Mouse (Mus musculus): Measurements from ENCODE around the gene Iyd. TPM values are rescaled to one million over a fixed set of nuclear protein-coding genes. Genes with fewer than 3 reads are reported as not detected.

The Iyd gene
- polyA plus RNA-seq, 1 experiment from 2014 or later: 3.9 TPM

DNA sequence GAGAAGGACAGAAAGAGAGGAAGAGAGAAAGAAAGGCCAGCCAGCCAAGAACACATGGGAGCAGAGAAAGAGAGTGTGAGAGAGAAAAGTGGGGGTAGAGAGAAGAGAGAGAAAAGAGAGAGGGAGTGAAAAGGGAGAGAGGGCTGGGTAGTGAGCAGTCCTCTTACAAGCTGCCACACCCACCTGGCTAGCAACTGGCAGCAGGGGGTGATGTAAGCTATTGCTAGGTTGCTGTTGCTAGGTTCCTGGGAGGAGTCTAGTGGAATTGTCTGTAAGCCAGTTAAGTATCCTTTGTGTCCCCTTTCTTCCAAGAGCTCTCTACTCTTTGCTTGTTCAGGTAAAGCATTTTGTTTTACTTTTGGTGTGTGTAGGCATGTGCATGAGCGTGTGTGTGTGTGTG, 25.4 kb upstream of the Iyd start:
- no peaks in the 10 kb centered on the region for H3K9me3 ChIP-seq (replicated peaks)
- 71% methylated on average over 1 of the region's 1 CpGs for WGBS (ENCODE audit: insufficient replicate concordance)

DNA sequence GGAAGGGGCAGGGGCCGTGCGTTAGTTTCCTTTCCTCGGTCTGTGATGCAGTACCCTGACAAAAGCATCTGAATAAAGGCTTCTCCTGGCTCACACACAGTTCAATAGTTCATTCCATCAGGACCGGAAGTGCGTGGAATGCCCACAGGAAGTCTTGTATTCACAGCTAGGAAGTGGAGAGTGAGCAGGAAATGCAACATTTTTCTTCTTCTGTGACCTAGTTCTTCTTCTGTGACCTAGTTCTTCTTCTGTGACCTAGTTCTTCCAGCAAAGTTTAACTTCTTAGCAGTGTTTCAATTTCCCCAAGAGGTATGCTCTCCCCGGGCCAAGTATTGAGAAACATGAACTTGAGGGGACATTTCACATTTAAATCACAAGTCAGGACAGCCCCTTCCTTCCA, 23.6 kb upstream of the Iyd start:
- H3K27ac ChIP-seq: no peak overlapping the region
- H3K9ac ChIP-seq: no peak overlapping the region
- 0 out of 2 replicates have a peak, but pooled peaks cover 1% of the 10 kb centered on the region for H3K4me1 ChIP-seq
- 35% methylated on average over 6 of the region's 6 CpGs for WGBS (ENCODE audit: insufficient replicate concordance)
- H3K36me3 ChIP-seq: no peaks in the 10 kb centered on the region
- H3K4me2 ChIP-seq: no peak overlapping the region
- ATAC-seq: no peak
- H3K4me3 ChIP-seq: no peak overlapping the region
- H3K9me3 ChIP-seq (replicated peaks): no peaks in the 10 kb centered on the region
- H3K27me3 ChIP-seq (replicated peaks): no peaks in the 10 kb centered on the region

More for the DNA sequence above, 25.4 kb upstream of the Iyd start:
- Histone ChIP-seq H3K27me3 (replicated peaks) (no peaks in the 10 kb centered on the region), H3K36me3 (no peaks in the 10 kb centered on the region), H3K9ac (no peak overlapping the region), H3K4me1 (0 out of 2 replicates have a peak, but pooled peaks cover 2% of the 10 kb centered on the region), H3K4me2 (no peak overlapping the region), H3K4me3 (no peak overlapping the region), H3K27ac (no peak overlapping the region)
- no peak for ATAC-seq

DNA sequence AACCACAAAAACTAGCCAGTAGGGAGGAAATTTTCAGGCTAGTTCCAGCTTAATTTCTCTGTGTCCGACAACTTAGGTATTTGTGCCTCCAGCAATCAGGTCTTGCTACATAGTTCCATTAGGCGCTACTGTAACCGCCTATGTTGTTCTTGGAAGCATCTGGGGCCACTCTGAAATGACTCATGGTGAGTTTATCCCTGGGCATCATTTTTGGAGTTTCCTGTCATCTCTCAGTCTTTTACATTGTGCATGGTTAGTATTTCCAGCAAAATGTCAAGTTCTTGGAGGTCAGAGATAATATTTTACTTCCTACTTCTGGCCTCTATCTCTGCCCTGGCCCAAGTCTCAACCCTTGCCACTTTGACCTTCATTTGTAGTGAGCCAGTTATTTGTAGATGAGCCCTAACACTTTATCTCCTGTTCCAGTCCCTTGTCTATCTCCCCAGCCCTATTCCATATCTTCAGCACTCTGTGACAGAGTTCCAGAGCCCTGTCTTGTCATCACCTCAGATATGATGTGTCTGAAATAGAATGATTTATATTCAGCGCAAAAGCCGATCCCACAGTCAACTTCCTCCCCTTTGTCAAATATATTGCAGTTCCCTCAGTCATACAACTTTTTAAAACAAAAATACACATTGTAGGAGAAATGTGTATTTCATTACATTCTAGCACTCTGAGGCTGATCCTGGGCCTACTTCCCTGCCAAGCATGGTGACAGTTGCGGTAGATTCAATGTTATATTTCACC, 16.8 kb upstream of the Iyd start:
- no peak overlapping the region for H3K9ac ChIP-seq
- no peaks in the 10 kb centered on the region for H3K36me3 ChIP-seq
- H3K27me3 ChIP-seq (replicated peaks): no peaks in the 10 kb centered on the region
- H3K27ac ChIP-seq: no peak overlapping the region
- H3K4me1 ChIP-seq: no peaks in the 10 kb centered on the region
- ATAC-seq: 0 out of 2 replicates have a peak, but pooled peaks have one; percentile 37
- H3K9me3 ChIP-seq (replicated peaks): no peaks in the 10 kb centered on the region
- no peak overlapping the region for H3K4me2 ChIP-seq
- WGBS (ENCODE audit: insufficient replicate concordance): 59% methylated on average over 6 of the region's 6 CpGs
- H3K4me3 ChIP-seq: no peak overlapping the region

- Histone ChIP-seq H3K4me3 (no peak overlapping the region), H3K4me2 (no peak overlapping the region), H3K9me3 (replicated peaks) (no peaks in the 10 kb centered on the region), H3K27ac (no peak overlapping the region), H3K4me1 (no peaks in the 10 kb centered on the region), H3K27me3 (replicated peaks) (no peaks in the 10 kb centered on the region), H3K36me3 (no peaks in the 10 kb centered on the region), H3K9ac (no peak overlapping the region)
- WGBS (ENCODE audit: insufficient replicate concordance): 49% methylated on average over 3 of the region's 3 CpGs
- ATAC-seq: no peak
These were observed 15.5 kb upstream of the Iyd start for GRCm38 (mm10) chr10:3524513-3524912.

DNA sequence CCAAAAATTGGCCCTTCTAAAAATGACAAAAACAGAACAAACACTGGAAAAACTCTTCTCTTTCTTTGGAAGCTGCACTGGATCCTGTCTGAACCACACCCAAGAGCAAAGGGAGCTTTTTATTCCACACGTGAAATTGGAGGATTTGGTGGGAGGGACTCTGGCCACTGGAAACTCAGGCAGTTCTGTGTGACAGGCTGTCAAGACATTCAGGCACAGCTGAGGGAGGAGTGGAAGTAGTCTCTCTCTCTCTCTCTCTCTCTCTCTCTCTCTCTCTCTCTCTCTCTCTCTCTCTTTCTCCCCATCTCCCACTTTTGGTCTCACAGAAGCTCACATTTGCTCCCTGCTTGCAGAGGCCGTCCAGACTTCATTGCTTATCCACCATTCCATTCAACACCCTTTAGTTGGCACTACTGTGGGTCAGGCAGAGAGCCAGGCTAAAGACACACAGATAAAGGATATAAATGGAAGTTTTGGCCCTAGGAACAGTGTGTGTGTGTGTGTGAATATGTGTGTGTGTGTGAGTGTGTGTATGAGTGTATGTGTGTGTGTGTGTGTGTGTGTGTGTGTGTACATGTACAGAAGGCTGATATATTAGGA, 14.5 kb upstream of the Iyd start:
- 34% methylated on average over 2 of the region's 2 CpGs for WGBS (ENCODE audit: insufficient replicate concordance)
- H3K4me3 ChIP-seq: no peak overlapping the region
- H3K9ac ChIP-seq: no peak overlapping the region
- H3K36me3 ChIP-seq: no peaks in the 10 kb centered on the region
- H3K27me3 ChIP-seq (replicated peaks): no peaks in the 10 kb centered on the region
- H3K4me1 ChIP-seq: no peaks in the 10 kb centered on the region
- no peak for ATAC-seq
- H3K9me3 ChIP-seq (replicated peaks): no peaks in the 10 kb centered on the region
- no peak overlapping the region for H3K27ac ChIP-seq
- H3K4me2 ChIP-seq: no peak overlapping the region

- Histone ChIP-seq H3K4me1 (no peaks in the 10 kb centered on the region), H3K36me3 (no peaks in the 10 kb centered on the region), H3K4me3 (no peak overlapping the region), H3K9me3 (replicated peaks) (no peaks in the 10 kb centered on the region), H3K27me3 (replicated peaks) (no peaks in the 10 kb centered on the region), H3K27ac (no peak overlapping the region), H3K4me2 (no peak overlapping the region), H3K9ac (no peak overlapping the region)
- ATAC-seq: no peak
- WGBS (ENCODE audit: insufficient replicate concordance): 65% methylated on average over 4 of the region's 4 CpGs
These were observed 10.2 kb upstream of the Iyd start for GRCm38 (mm10) chr10:3529807-3530206.

DNA sequence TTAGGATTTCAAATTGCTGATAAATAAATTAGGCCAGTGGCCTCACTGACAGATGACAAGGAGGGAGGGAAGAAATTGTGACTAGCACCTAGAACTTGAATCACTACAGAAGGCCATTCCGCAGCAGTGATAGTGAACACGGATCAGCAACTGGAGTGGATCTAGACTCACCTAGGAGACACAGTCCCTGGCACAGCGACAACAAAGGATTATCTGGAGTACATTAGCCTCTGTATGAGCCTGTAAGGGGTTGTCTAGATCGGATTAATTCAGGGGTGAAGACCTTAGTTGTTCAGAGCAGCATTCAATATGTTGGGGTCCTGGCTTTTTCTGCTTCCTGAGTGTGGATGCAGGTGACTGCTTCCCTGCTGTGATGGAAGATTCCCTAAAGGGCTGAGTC, 9.4 kb upstream of the Iyd start:
- no peak overlapping the region for H3K9ac ChIP-seq
- H3K4me3 ChIP-seq: no peak overlapping the region
- H3K27ac ChIP-seq: no peak overlapping the region
- 65% methylated on average over 4 of the region's 4 CpGs for WGBS (ENCODE audit: insufficient replicate concordance)
- no peaks in the 10 kb centered on the region for H3K36me3 ChIP-seq
- ATAC-seq: no peak
- no peak overlapping the region for H3K4me2 ChIP-seq
- H3K9me3 ChIP-seq (replicated peaks): no peaks in the 10 kb centered on the region
- no peaks in the 10 kb centered on the region for H3K27me3 ChIP-seq (replicated peaks)
- no peaks in the 10 kb centered on the region for H3K4me1 ChIP-seq

DNA sequence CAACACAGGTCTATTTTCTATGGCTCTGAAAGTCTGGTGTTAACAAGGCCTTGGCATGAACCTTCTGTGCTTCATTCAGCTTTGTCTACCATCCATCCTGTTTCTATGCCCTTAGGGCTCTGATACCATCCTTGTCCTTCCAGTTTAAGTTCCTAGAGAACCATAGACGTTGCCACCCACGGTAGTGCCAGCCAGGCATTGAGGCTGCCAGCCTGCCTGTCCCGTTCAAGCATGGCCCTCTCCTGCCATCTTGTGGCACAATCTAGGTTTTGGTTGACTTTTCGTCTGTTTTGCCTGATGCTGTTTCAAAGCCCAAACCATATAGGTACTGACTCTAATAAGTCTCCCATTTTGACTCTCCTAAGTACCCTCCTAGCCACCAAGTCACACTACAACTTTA, 8.7 kb upstream of the Iyd start:
- Histone ChIP-seq H3K36me3 (no peaks in the 10 kb centered on the region), H3K9me3 (replicated peaks) (no peaks in the 10 kb centered on the region), H3K27me3 (replicated peaks) (no peaks in the 10 kb centered on the region), H3K4me3 (no peak overlapping the region), H3K27ac (no peak overlapping the region), H3K9ac (no peak overlapping the region), H3K4me1 (no peaks in the 10 kb centered on the region), H3K4me2 (no peak overlapping the region)
- ATAC-seq: no peak
- WGBS (ENCODE audit: insufficient replicate concordance): 8% methylated on average over 4 of the region's 4 CpGs

GRCm38 (mm10) chr10:3534445-3534844, 5.6 kb upstream of the Iyd start:
- H3K4me3 ChIP-seq: no peak overlapping the region
- no peak overlapping the region for H3K4me2 ChIP-seq
- no peaks in the 10 kb centered on the region for H3K36me3 ChIP-seq
- 3% methylated on average over 7 of the region's 7 CpGs for WGBS (ENCODE audit: insufficient replicate concordance)
- no peaks in the 10 kb centered on the region for H3K9me3 ChIP-seq (replicated peaks)
- no peak overlapping the region for H3K27ac ChIP-seq
- ATAC-seq: no peak
- H3K4me1 ChIP-seq: no peaks in the 10 kb centered on the region
- H3K27me3 ChIP-seq (replicated peaks): no peaks in the 10 kb centered on the region
- no peak overlapping the region for H3K9ac ChIP-seq

- ATAC-seq: no peak
- no peaks in the 10 kb centered on the region for H3K4me1 ChIP-seq
- WGBS (ENCODE audit: insufficient replicate concordance): 55% methylated on average over 1 of the region's 1 CpGs
These were observed 3.7 kb upstream of the Iyd start for GRCm38 (mm10) chr10:3536361-3536760.

GRCm38 (mm10) chr10:3549384-3549783, 9.3 kb downstream of the Iyd start:
- no peak overlapping the region for H3K27ac ChIP-seq
- no peaks in the 10 kb centered on the region for H3K27me3 ChIP-seq (replicated peaks)
- H3K9me3 ChIP-seq (replicated peaks): no peaks in the 10 kb centered on the region
- no peaks in the 10 kb centered on the region for H3K4me1 ChIP-seq
- no peak overlapping the region for H3K4me2 ChIP-seq
- no peak for ATAC-seq
- H3K9ac ChIP-seq: no peak overlapping the region
- H3K36me3 ChIP-seq: no peaks in the 10 kb centered on the region
- no peak overlapping the region for H3K4me3 ChIP-seq
- WGBS (ENCODE audit: insufficient replicate concordance): 76% methylated on average over 2 of the region's 2 CpGs

More at GRCm38 (mm10) chr10:3536361-3536760, 3.7 kb upstream of the Iyd start:
- no peaks in the 10 kb centered on the region for H3K9me3 ChIP-seq (replicated peaks)
- H3K9ac ChIP-seq: no peak overlapping the region
- no peak overlapping the region for H3K4me3 ChIP-seq
- H3K4me2 ChIP-seq: no peak overlapping the region
- H3K36me3 ChIP-seq: no peaks in the 10 kb centered on the region
- H3K27ac ChIP-seq: no peak overlapping the region
- H3K27me3 ChIP-seq (replicated peaks): no peaks in the 10 kb centered on the region

GRCm38 (mm10) chr10:3555128-3555527, 15.1 kb downstream of the Iyd start:
- H3K27me3 ChIP-seq (replicated peaks): no peaks in the 10 kb centered on the region
- 43% methylated on average over 5 of the region's 5 CpGs for WGBS (ENCODE audit: insufficient replicate concordance)
- no peak overlapping the region for H3K4me3 ChIP-seq
- no peak overlapping the region for H3K27ac ChIP-seq
- H3K4me1 ChIP-seq: no peaks in the 10 kb centered on the region
- H3K9me3 ChIP-seq (replicated peaks): no peaks in the 10 kb centered on the region
- no peak overlapping the region for H3K4me2 ChIP-seq
- no peak overlapping the region for H3K9ac ChIP-seq
- H3K36me3 ChIP-seq: no peaks in the 10 kb centered on the region
- ATAC-seq: no peak

Data from liver, embryonic 12.5 days (tissue).